In genomic region chr19:45030746-45031693, GRCm38 (mm10) we compare ENCODE assay signal across 7 mouse cellular contexts. TPM values are rescaled to one million over a fixed set of nuclear protein-coding genes. Genes with fewer than 3 reads are reported as not detected.
DNase-seq lines count a peak whose midpoint lies in the region; ATAC-seq lines count a peak whose summit lies in the region.

No protein-coding gene starts in this region.

- peak; percentile 29; the same call in 1 of the 2 replicates for ATAC-seq in hindbrain, embryonic 14.5 days (ENCODE audit: low FRiP score)

- H3K27ac ChIP-seq in hindbrain, embryonic 14.5 days: no peak overlapping the region

- H3K9ac ChIP-seq in hindbrain, embryonic 14.5 days: no peak overlapping the region

- H3K4me3 ChIP-seq in hindbrain, embryonic 14.5 days (replicated peaks; ENCODE audit: low read length): no peak overlapping the region

- peak; percentile 98 for DNase-seq in adipocyte (ENCODE audit: low spot score)
- peak; percentile 92 to 93 for DNase-seq in cerebellum, postnatal 14 days
- peak; percentile 68 to 85 for DNase-seq in frontal cortex, postnatal 36 days (ENCODE audit: low spot score in 2 of 2)
- peak; percentile 89 for DNase-seq in hindbrain, embryonic 14.5 days (ENCODE audit: low spot score)
- peak; percentile 82 to 86 for DNase-seq in left cerebral cortex, adult 18-20 months (ENCODE audit: low spot score in 2 of 2)
- peak; percentile 81 to 87 for DNase-seq in lung, postnatal 4 days
- peak; percentile 87 for DNase-seq in right cerebral cortex, adult 18-20 months

- H3K27me3 ChIP-seq in hindbrain, embryonic 14.5 days (ENCODE audit: control insufficient read depth, insufficient read depth, low read length): no peaks in the 10 kb centered on the region

- no peaks in the 10 kb centered on the region for H3K4me1 ChIP-seq in hindbrain, embryonic 14.5 days (replicated peaks; ENCODE audit: control insufficient read depth, insufficient read depth, low read length)

- WGBS in hindbrain, embryonic 14.5 days: 39% methylated on average over 20 of the region's 20 CpGs

- peaks cover 26% of the 10 kb centered on the region for H3K36me3 ChIP-seq in hindbrain, embryonic 14.5 days (replicated peaks; ENCODE audit: control insufficient read depth, insufficient read depth)

- H3K9me3 ChIP-seq in hindbrain, embryonic 14.5 days (ENCODE audit: control insufficient read depth, low read length): no peaks in the 10 kb centered on the region

- peak overlapping the region; percentile 27 for H3K4me2 ChIP-seq in hindbrain, embryonic 14.5 days (replicated peaks)

RNA-seq across cellular contexts. Expression of gene Pdzd7, which starts 14.5 kb away (rescaled TPM):
- 2.5 and 2.9 TPM in 2 replicates for polyA plus RNA-seq in hindbrain, embryonic 14.5 days (2014; fragmentation: Nextera tagmentation; extraction: Ambion mirVana)
- 1 to 10 TPM; 4.3 to 5.6 TPM for total RNA-seq in left cerebral cortex, adult 18-20 months (2021)

RNA-seq across cellular contexts. Expression of gene Sfxn3, which starts 16.3 kb away (rescaled TPM):
- polyA plus RNA-seq in hindbrain, embryonic 14.5 days (2014; fragmentation: Nextera tagmentation; extraction: Ambion mirVana): 67.8 and 77.0 TPM in 2 replicates
- 100 to 1,000 TPM; 118 to 125 TPM for total RNA-seq in left cerebral cortex, adult 18-20 months (2021)

RNA-seq across cellular contexts. Expression of gene Lzts2, which starts 16.8 kb away (rescaled TPM):
- 18.8 and 20.1 TPM in 2 replicates for polyA plus RNA-seq in hindbrain, embryonic 14.5 days (2014; fragmentation: Nextera tagmentation; extraction: Ambion mirVana)
- total RNA-seq in left cerebral cortex, adult 18-20 months (2021): 10 to 100 TPM; 39.9 to 43.2 TPM

RNA-seq across cellular contexts. Expression of gene Mrpl43, which starts 24.8 kb away (rescaled TPM):
- polyA plus RNA-seq in hindbrain, embryonic 14.5 days (2014; fragmentation: Nextera tagmentation; extraction: Ambion mirVana): 75.8 and 85.4 TPM in 2 replicates
- total RNA-seq in left cerebral cortex, adult 18-20 months (2021): 10 to 100 TPM; 38.9 to 44.2 TPM

RNA-seq across cellular contexts. Expression of gene Twnk, which starts 25.6 kb away (rescaled TPM):
- 7.1 and 9.4 TPM in 2 replicates for polyA plus RNA-seq in hindbrain, embryonic 14.5 days (2014; fragmentation: Nextera tagmentation; extraction: Ambion mirVana)
- 10 to 100 TPM; 13.8 to 14.9 TPM for total RNA-seq in left cerebral cortex, adult 18-20 months (2021)
